Mouse (Mus musculus) monocyte, adult 2 months (primary cell): Measurements from ENCODE around the gene Gm43518.

Experiments
- DNase-seq, 2 experiments: peaks; one replicate each; pipeline ENCODE4 v3.0.0; 2022; ENCODE audit warnings: low spot score in 2 of 2, low read depth in 1 of 2

Gm43518 gene

DNA sequence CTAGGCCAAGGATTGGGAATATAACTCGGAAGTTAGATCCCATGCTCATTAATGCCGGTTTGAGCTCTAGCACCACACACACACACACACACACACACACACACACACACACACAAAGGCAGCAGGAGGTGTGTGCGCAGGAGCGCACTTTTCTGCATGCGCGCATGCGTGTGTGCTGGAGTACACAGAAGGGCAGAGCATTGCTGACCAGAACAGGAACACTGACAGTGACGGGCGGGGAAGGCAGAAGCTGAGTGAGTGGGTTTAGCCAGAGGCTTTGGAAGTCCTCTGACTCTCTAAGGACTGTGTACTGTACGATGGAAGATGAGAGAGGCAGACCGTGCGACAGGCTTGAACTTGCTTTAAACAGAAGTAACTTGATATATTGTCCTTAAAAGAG, 6.3 kb downstream of the Gm43518 start:
- DNase-seq = no peak

DNA sequence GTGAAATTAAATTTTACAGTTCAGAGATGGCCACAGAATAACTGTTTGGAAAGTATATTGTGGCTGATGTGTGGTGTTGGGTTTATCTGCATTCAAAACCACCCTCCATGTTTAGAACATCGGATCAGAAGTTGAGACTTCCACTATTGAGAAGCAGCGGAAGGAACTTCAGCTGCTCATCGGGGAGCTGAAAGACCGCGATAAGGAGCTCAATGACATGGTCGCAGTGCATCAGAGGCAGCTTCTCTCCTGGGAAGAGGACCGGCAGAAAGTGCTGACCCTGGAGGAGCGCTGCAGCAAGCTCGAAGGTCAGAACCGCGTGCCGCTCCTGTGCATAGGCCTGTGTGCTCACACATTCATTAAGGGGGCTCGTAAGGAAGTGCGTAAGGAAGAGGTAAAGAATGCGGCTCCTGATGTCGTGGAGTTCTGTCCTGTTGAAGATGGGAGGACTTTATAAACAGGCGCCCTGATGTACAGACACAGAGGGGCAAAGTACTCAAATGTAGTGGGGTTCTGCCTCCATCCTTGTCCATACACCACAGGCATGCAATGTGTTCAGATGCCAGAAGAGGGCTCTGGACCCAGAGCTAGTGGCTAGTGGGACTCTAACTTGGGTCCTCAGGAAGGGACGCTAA, 6.9 kb downstream of the Gm43518 start:
- no peak for DNase-seq

DNA sequence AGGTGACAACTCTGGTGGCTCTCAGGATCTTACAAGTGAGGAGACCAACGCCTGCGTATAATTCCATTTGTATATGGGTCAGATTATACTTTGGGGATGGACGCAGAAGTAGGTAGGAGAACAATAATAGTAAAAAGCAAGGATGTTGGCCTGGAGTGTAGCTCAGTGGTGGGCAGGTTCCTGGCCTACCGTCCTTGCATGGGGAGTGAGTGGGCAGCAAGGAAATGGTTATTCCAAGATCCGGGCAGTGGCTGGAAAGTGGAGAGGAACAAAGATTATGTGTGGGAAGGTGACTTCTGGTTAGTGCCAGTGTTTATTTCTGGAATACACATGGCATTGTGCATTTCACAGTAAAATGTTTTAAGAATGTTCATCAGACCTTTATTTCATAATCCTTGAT, 8.7 kb downstream of the Gm43518 start:
- DNase-seq = no peak

DNA sequence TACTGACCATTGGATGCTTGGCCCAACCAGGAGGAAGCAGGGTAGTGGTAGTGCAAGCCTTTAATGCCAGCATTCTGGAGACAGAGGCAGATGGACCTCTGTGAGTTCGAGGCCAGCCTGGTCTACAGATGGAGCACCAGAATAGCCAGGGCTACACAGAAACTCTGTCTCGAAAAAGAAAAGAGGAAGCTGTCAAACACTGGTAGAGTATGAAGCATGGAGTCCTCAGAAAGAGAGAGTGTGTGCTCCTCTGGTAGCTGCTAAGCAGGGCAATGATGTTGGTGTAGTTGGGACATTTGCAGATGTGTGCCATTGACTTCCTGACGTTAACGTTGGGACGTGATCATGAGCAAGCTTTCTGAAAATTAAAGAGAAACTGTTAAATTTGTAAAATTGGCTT, 11.3 kb downstream of the Gm43518 start:
- no peak for DNase-seq

DNA sequence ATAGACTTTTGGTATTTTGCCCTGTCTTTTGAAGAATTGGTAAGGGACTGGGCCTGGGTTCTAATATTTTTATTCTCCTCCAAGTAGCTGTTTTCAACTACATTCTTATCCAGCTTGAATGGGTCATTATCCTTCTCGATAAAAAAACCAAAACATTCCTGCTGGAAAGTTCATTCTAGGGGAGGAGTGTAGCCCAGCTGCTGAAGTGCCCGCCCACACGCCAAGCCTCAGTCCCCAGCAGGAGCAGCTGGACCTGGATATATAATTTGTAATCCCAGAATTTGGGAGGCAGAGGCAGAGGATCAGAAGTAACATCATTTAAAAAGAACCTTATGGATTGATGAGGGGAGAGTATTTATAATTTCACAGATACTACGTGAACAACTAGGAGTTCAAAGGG, 19.3 kb downstream of the Gm43518 start:
- no peak for DNase-seq

DNA sequence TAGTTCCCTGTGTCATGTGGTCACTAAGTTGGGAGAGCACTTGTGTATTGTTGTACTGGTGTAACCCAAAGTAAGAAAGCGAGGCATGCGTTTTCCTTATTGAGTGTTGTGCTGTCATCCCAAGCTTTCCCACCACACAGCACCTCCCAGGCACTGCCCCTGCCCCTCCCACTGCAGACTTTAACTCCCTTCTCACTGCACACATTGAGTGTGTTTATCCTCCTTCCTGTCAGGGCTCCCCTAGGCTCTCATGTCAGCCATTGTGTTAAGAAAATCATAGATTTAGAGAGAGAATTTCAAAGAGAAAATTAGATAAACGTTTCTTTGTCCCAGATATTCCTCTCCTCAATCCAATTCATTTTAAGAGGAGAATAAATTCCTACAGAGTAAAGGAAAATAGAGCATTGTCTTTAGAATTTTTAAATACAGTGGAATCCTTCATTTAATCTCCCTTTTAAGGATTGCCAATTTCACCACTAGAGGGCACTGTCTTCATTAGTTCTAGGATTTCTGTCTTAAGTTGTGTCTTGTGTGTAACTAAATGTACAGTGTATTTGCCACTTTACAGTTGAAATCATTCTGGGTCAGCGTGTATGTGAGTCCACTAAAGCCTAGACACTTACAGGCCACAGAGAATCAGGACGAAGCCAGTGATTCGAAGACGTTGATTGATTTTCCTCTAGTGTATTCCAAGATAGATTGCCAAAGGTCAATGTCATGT, 20.0 kb downstream of the Gm43518 start:
- no peak for DNase-seq

DNA sequence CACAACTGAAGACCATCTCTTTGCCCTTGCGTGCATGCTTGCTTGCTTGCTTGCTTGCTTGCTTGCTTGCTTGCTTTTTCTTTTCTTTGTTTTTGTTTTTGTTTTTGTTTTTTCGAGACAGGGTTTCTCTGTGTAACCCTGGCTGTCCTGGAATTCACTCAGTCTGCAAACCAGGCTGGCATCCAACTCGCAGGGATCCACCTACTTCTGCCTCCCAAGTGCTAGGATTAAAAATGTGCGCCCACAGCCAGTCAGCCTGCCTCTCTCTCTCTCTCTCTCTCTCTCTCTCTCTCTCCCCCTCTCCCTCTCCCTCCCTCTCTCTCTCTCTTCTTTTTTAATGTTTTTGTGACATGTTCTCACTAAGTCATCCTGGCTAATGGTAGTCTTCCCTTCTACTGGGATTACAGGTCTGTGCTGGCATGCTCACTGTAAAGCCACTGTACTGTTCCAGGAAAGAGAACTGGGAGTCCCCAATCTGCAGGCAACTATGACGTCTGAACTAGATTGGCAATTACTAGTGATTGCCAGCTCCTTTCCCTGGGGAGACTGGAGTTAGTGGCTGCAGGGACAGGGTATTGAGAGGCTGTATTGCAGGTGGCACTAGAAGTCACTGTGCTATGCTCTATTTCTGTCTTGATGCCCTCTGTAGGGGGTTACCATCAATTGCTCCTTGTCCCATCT, 25.3 kb downstream of the Gm43518 start:
- DNase-seq = no peak

DNA sequence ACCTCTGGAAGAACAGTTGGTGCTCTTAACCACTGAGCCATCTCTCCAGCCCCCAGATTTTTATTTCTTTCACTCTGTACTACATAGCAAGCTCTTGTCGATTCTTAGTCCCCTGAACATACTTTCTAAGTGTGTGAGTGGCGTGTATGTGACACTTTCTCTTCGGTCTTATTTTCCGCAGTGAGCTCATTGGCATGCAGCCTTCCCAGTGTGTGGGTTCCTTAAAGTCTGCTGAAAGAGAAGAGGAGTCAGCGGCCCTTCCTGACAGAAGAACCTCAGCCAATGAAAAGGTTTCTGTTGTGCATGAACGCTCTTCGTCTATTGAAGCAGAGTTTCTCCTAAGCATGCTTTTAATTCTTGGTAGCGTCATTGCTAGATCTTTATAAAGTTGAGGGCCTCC, 30.0 kb downstream of the Gm43518 start:
- no peak for DNase-seq

DNA sequence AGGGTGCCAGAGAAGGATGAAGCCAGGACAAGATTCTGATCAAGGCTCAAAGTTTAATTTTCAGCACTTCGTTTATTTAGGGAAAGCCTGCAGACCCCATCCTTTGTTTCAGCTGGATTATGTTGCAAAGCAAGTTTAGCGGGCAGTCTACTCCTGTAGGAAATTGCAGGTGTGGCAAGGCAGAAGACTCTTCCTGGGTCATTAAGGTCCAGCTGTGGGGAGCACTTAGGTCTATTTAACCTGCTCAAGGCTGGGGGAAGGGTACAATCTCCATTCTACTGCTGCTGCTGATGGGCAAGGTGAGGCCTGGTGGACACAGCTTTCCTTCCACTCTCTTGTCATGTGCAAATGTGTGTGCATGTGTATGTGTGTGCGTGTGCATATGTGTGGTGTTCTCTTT, 31.8 kb downstream of the Gm43518 start:
- no peak for DNase-seq

DNA sequence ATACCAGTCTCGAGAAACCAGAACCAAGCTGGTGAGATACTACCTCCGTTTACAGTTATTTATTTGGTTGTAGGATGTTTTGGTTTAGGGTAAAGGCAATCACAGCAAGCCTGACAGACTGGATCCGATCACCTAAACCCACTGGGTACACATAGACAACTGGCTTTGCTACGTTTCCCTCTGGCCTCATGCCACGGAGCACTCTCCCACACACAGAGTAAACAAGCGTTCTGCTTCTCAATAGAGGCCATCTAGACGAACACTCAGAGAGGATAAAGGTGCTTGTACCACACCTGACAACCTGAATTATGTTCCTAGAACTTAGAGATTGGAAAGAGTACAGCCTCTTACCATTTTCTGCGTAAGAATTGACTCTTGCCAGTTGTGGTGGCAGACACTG, 32.9 kb downstream of the Gm43518 start:
- DNase-seq = no peak

DNA sequence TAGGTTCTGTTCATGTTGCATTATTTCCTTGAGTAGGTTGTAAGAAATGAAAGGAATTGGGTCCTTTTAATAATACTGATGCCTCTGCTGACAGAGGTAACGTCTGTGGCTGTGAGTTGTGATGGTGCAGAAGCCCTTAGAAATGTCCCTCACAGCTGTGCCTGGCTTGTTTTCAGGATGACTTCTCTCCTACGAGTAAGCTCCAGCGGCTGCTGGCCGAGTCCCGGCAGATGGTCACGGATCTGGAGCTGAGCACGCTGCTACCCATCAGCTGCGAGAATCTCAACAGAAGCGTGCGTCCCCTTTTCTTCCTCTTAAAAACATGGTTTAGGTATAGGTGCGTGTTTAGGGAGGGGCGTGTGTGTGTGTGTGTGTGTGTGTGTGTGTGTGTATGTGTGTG, 33.8 kb downstream of the Gm43518 start:
- DNase-seq = no peak

DNA sequence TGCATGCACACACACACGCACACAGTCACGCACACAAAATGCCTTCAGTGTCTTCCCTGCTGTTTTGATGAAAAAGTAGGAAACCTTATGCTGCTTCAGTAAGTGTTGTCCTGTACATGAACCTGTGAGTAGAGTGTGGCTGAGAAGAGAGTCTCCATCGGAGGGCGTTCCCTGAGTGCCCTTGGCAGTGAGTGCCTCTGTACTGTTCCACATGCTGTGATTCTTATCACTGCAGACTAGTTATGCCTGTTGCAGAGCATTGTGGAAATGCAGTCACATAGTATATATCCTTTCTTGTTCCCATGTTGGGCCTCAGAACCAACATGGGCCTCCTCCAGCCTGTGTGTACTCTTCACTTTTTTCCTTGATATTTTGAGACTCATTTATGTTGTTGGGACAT, 37.0 kb downstream of the Gm43518 start:
- DNase-seq = no peak

DNA sequence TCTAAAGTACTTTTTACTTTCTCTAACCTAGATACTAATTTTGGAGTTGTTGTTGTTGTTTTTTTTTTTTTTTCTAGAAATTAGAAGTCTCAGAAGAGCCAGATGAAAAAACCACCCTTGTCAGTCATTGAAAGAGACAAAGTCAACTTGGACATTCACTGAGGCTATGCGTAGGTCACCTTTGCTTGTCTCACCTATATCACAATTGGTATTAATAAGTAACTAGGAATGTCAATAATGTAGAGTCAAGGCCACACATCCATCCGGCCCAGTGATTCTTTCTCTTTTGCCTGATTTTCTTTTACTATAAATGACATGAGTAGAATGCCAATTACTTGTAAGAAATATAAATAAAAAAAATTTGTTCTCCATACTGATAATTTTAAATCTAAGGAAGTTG, 39.5 kb downstream of the Gm43518 start:
- DNase-seq = no peak

DNA sequence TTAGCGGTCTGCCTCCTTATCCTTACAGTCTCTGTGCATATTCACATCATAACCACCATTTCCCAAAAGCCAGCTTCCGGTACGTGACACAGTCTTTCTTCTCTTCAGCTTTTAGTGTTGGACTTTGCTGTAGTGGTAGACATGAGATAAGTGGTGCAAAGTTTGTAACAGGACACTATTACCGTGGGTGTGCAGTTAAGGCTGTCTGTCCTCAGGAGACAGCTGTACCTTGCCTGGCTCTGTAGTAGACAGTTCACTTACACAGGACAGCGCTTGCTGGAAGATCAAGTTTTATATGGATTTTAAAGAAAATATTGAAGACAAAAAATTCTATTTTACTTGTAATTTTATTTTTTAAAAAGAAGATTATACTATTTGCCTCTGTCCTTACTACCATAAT, 41.2 kb downstream of the Gm43518 start:
- DNase-seq = no peak

DNA sequence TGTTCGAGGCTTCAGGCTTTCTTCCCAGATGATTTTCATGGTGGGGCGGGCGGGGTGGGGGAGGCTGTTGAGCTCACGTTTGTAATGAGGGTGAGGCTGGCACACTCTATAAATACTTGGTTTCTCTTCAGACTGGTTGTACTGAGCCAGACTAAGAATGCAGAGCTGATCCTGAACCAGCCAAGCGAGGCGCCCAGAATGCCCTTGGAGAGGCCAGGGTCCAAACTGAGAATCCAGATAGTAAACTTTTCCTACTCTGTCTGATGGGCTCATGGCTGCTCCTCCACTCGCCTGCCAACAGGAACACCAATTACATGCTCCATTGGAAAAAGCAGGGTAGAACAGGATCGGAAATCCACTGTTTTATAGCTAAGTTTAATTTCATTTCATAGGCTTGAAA, 42.0 kb downstream of the Gm43518 start:
- DNase-seq = no peak

DNA sequence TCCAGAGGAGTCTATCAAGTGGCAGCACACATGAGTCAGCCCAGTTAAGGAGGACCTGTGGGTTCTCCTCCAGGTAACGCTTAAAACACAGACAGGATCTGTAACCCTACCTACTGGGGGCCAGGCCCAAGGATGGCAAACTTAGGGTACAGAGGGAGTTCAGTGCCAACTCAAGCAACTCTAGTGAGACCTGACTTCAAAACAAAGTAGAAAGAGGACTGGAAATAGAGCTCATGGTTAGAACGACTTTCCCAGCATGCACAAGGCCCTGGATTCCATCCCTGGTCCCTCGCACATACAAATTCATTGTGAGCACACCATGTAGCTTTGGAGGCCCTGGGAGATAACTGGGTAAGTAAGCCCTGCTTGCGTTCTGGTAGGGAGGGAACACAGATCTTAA, 43.4 kb downstream of the Gm43518 start:
- DNase-seq = no peak

DNA sequence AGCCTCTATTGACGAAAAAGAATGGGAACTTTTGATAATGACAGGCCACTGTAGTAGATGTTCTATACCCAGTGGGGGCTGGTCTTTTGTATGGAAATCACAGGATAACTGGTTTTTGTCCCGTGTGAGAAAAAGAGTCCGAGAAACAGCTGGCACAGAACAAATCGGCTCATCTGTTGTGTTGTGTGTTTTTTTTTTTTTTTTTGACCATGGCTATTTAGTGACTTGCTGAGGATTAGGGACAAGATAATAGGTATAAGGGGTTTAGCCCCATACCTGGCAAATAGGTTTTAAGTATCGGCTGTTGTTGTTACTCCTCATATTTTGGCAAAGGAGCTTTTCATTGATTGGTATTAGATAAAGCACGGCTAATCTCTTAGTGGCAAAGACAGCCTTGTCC, 45.2 kb downstream of the Gm43518 start:
- DNase-seq = no peak

DNA sequence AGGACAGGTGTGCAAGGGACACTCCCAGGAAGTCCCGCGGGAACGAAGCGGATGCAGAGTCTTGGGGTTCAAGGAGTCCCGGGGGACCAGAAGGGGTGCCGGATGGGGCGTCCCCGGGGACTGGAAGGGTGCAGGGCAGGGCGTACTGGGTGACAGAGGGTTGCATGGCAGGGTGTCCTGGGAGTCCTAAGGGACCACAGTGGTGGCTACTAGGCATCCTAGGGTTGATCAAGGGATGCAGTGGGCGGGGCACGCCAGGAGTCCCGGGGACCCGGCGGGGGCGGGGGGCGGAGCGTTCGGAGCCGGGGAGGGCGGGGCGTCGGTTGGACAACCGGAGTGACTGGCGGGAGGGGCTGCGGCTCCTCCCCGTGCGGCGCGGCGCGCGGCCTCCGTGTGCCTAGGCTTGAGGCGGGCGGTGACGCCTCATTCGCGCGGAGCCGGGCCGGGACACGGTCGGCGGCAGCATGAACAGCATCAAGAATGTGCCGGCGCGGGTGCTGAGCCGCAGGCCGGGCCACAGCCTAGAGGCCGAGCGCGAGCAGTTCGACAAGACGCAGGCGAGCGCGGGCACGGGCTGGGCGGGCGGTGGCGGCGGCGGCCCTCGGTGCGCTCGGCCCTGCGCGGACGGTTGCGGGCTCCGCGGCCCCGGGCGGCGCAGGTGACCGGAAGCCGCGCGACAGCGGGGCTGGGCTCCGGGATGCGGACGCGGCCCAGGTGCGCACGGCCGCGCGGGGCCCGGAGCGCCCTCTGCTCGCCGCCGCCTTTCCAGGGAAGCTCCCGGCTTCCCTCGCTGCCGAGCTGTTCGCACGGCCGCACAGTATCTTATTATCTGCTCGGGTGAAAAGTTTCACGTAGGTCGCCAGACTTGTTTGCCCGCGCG, 46.3 kb downstream of the Gm43518 start, which contains the start of gene Hip1r:
Gene Hip1r (plus strand): TSS at position 330 of the 880 bp plus-strand sequence.
- DNase-seq = peak in 1 of 2 experiments; percentile 12

DNA sequence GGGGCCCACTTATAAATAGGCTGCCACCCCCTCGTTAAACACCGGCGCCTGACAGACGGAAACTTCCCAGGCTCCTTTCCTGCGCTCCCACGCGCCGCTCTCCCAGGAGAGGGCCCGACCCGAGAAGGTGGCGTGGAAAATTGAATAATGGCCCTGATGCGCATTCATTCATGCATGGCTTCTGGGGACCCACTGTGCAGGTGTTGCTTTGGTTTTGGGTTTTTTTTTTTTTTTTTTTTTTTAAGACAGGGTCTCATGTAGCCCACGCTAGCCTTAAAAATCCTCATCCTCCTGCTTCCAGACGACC, 46.9 kb downstream of the Gm43518 start:
- DNase-seq = no peak

DNA sequence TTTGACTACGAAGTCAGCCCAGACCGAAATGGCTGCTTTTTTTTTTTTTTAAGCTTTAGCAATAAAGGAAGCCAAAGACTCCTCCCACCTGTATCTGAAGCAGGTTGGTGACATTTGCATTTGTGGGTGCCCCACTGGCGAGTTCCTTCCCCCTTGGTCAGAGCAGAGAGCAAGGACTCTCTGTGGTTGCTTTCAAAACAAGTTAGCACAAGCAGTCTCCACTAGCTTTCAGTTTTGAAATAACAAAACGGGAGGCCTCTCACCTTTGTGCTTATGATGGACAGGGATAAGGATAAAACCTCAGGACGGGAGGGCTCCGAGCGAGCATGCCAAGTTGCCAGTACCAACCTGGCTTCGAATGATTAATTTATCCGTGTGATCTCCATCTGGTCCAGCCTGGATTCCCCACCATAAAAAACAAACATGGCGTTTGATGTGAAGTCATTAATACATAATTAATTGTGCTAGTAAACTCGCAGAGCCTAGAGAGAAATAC, 47.4 kb downstream of the Gm43518 start:
- DNase-seq = peak in 1 of 2 experiments; percentile 24

DNA sequence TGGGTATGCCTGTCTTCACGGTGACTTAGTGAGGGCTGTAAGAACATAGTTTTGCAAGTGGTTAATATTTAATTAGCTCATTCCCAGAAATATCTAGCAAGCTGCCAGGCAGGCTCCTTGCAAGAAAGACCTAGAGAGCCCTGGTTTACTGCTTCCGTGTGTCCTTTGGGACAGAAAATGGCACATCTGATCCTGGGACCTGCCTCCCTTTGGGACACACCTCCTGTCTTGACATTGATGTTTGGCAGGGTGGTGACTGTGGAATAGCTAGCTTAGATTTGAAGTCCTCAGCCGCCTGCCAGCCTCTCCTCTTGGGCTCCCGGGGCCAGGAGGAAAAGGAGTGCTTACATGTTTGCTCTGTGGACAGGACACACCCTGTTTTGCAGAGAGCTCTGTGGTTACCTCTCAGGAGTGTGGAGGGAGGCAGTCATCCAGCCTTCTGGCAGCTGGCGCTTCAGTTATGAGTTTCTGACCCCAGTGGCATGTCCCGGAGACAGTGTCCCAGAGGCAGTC, 48.5 kb downstream of the Gm43518 start:
- no peak for DNase-seq
